Mouse (Mus musculus) urinary bladder, adult 2 months (tissue): ENCODE measurements around the gene Smbd1. TPM values are rescaled to one million over a fixed set of nuclear protein-coding genes. Genes with fewer than 3 reads are reported as not detected.

Source experiments
- DNase-seq: peaks from one replicate; pipeline ENCODE4 v3.0.0; 2022; ENCODE audit warnings: low spot score
- polyA plus RNA-seq: library from polyadenylated mRNA; depleted of rRNA; stranded (reverse); fragments of >200 nt; gene quantifications from 2 replicates; pipeline ENCODE4 v1.2.3, GENCODE M21; 2012; rRNA removed

The Smbd1 gene
- polyA plus RNA-seq, 1 experiment = not detected

GRCm38 (mm10) chr16:32813362-32813761 lies 3.1 kb upstream of the Smbd1 start:
- no peak for DNase-seq

DNA sequence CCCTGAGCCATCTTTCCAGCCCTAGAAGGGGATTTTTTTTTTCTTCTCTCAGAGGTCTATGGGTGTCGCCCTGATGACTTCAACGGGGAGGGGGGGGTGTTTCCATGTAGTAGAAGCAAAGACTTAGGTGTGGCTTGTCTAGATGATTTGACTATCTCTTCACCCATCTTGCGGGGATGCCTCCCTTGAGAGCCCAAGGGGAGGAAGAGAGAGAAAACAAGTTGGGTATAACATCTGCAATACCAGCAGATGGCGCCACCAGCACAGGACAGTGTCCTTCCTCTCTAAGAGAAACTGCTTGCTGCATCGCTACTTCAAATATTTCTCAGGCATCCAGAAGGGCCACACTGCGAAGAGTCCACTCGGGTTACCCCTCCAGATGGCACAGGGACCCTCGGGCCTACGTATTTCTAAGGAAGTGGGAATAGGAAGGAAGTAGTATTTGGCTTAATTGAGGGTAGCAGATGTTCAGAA lies 2.6 kb upstream of the Smbd1 start:
- DNase-seq = peak; percentile 76

DNA sequence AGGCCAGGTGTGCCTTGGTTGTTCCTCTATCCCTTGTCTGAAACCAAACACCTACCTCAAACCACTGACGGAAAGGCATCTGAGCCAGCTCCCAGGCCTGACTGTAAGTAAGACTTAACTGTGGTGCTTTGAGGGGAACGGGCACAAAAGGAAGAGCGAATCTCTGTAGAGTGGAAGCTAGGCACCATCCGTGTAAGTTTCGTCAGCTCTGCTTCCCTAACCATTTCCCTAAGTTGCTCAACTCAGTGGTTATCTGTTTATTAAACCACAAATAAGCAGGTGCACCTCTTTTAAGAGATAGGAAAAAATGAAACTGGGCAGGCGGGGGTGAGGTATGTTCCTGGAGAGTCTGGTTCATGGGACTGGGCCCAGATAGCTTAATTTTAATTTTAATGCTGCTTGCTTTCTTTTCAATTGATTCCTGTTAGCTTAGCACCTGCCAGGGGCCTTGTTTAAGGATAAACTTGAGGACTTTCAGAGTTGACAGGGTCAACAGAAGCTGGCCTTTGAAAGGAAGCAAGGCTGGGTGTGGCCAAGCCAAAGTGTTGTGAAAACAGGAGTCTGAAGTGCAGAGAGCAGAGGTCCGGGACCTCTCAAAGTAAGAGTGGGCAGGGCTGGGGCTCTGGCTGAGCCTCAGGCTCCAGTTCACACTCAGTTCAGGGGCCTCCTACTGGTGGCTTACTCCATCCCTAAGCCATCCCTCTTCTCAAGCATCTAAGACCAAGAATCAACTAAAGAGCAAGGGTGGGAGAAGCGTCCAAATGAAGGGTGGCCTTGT lies 2.7 kb downstream of the Smbd1 start:
- DNase-seq = no peak

- no peak for DNase-seq
Observed at GRCm38 (mm10) chr16:32805151-32805550, 5.1 kb downstream of the Smbd1 start.

- no peak for DNase-seq
Observed at GRCm38 (mm10) chr16:32803901-32804300, 6.4 kb downstream of the Smbd1 start.

DNA sequence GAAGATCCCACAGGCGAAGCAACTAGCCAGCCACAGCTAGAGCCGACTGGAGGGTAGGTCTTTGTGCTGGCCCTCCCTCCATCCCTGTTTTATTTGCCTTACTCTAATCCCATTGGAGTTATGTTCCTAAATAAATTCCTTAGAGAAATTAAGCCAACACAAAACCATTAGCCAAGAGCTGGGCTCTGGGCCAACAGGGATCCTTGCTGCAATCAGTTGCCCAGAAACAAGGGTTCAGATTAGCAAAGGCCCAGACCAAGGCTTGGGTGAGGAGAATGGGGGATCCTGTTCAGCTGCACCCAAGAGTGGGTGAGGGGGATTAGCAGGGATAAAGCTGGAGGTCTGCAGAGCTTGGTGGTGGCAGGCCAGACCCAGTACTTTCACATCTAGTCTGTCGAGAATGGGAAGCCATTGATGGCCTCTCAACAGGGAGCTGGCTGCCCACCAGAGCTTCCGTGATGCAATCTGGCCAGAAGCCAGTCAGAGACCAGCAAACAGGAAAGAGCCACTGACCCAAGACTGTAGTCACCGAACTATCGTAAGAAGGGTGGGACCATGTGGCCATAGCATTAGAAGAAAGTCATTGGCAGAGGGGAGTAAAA lies 6.9 kb downstream of the Smbd1 start:
- DNase-seq = no peak

DNA sequence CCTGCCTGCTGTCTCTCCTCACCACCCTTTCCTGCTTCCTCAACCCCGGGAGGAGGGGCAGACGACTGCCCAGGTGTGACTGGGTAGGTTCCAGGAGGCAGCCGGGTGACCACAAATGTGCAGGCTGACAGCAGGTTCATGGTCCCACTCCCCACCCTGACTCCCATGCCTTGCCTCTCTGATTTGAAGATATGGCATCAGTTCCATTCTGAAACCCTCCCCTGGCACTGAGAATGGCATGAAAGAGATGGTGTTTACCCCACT lies 12.9 kb downstream of the Smbd1 start, which contains the start of gene Muc20:
Gene Muc20, minus strand, starts transcription at position 10 of the 264 bp plus-strand sequence.
- no peak for DNase-seq

DNA sequence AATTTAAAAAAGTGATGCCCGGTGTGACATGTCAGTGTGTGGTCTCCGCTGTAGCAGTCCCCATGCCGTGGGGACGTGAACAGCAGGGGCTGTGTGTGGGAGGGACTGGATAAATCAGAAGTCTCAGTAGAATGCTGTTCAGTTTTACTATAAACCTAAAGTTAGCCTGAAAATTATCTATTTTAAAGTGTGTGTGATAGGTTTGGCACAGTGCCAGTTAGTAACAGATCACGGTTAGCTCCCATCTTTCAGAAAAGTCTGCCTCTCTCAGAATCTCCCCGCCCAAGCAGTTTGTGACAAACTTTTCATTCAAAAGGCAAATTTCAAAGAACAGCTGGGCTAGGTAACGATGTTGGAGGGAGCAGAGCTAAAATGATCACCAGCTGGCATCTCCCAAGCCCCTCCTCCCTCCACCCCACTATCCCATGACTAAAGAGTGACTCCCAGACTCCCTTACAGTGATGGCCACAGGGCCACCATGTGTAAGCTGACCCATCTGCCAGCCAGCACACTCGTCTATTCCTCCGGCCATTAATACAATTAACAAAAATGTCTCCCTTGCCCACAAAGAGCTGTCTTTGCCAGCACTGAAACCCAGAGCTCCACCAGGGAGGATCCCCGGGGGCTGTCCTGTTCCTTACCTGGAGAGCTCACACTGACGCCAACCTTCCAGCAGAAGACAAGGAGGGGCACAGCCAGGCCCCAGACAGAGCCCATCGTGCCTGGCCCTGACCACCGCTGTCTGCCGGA lies 13.4 kb downstream of the Smbd1 start:
- DNase-seq = no peak

DNA sequence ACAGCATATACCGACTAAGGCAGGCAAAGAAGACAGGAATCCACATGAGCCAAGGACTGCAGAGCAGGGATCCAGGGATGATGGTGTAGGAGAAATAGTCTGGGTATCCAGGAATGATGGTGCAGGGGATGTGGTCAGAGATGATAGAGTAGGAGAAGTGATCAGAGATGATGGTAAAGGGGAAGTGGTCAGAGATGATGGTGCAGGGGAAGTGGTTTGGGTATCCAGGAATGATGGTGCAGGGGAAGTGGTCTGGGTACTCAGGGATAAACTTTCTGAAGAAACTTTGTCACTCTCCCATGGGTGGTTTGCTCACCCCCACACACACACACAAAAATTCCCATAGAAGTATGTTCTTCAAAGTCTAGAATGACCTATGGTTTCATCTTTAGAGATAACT lies 15.1 kb downstream of the Smbd1 start:
- DNase-seq = no peak

GRCm38 (mm10) chr16:32790056-32790455 lies 20.2 kb downstream of the Smbd1 start:
- DNase-seq = no peak

DNA sequence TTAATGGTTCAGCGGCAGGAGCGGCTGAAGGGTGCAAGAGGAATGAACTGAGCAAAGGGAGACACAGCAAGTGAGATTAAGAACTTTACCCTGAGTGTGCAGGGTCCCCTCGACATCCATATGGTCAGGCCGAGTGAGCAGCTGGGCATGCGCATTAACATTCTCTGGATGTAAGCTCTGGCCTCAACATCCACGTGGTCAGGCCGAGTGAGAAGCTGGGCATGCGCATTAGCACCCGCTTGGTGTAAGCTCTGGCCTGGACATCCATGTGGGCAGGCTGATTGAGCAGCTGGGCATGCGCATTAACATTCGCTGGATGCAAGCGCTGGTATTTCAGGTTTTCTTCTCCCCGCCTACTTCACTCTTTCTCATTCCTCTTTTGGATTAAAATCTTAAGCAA lies 25.4 kb downstream of the Smbd1 start:
- DNase-seq = no peak

- no peak for DNase-seq
Observed at GRCm38 (mm10) chr16:32783324-32784062, 26.8 kb downstream of the Smbd1 start.

DNA sequence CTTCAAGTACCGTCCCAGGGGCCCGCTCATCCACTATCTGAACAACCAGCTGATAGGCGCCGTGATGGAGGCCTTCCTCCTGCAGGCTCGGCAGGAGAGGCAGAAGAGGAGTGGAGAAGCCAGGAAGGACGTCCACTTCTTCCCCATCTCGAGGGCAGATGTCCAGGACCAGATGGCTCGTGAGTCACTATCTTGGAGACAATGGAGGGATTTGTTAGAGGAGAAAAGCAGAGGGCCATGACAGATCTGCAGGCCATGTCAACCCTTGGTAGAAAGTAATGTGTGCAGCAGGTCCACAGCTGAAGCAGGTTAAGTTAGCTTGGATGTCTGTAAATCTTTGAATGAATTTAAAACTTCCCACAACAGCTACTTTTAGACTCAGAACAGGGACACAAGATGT lies 31.3 kb downstream of the Smbd1 start:
- DNase-seq = no peak

DNA sequence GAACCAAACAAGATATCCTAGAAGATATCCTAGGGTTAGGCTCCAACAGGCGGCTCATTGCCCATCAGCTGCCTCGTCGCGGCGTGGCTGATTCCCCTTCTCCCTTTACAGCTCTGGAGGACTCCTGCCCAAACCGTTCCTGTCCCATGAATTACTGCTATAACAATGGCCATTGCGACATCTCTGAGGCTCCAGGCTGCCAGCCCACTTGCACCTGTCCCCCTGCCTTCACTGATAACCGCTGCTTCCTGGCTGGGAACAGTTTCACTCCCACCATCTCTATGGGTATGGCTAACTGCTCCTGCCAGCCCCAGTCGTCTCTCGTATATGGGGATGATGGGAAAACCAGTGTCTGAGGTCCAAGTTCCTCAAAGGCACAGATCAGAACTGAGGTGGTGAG lies 33.6 kb downstream of the Smbd1 start:
- no peak for DNase-seq

DNA sequence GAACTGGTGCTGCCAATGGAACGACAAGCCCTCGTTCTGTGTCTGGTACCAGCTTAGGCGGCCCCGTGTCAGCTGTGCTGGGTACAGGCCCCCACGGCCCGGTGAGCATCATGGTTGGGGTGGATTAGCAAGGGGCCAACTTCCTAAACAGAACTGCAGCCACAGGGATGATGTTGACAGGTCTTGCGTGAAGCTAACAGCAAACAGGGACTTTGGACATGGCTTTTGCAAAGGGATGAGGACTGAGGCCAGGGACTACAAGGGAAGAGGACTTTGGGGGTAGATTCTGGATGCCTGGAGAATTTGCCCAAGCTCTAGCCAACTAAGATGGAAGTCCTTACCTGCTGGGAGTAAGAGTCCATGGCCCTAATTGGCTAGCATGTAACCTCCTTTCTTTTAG lies 43.4 kb downstream of the Smbd1 start:
- DNase-seq = no peak

DNA sequence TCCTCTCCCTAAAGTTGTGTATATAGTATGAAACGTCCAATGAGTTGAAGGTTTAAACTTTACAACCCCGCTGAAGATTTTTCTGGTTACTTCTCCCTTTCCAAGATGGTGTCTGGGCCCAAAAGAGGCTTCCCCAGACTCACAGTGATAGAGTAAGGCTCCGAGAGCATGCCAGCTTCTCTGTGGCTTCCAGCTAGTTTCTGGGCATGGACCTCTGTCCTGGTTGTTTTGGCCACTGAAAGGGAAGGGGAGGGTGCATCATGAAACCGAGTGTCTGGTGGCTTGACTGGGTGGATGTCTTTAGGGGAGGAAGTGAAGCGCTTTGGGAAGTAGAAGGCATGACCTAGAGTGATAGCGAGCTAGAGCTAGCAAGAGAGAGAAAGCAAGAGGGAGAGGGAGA lies 45.3 kb downstream of the Smbd1 start:
- DNase-seq = no peak

DNA sequence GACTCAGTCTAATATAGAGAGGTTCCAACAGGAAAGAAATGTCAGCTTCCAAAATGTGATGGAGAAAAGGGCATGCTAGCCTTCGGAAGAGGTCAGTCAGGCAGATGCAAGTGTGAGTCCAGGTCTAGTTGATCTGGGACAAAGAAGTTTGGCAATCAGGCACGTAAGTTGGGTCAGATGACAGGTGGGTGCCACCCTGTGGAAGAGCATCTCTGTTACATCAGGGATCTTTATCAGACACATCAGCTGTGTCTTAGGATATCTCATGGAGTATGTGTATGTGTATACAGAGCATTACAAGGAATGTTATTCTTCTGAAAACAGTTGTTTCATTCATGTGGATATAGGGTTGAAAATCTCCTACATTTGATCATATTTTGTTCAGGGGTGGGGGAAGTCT lies 45.7 kb downstream of the Smbd1 start:
- no peak for DNase-seq

Other genes starting within 250 kb of the Smbd1 start
- gene Tfrc, start 201.6 kb downstream of the Smbd1 start, polyA plus RNA-seq = 14.1 and 17.7 TPM in 2 replicates
- gene Tnk2, start 166.6 kb downstream of the Smbd1 start, polyA plus RNA-seq = 106 and 114 TPM in 2 replicates
- 0.19 and 0.25 TPM in 2 replicates for gene Muc4, start 74.6 kb downstream of the Smbd1 start, polyA plus RNA-seq
- 0.18 and 0.19 TPM in 2 replicates for gene Muc20, start 13.0 kb downstream of the Smbd1 start, polyA plus RNA-seq
- 49.7 and 51.4 TPM in 2 replicates for gene Fyttd1, start 67.0 kb upstream of the Smbd1 start, polyA plus RNA-seq
- gene Rubcn, start 67.3 kb upstream of the Smbd1 start, polyA plus RNA-seq = 38.1 and 38.6 TPM in 2 replicates
- gene Lrch3, start 103.6 kb upstream of the Smbd1 start, polyA plus RNA-seq = 25.1 and 26.9 TPM in 2 replicates
- gene Iqcg, start 245.7 kb upstream of the Smbd1 start, polyA plus RNA-seq = 0.29 and 0.69 TPM in 2 replicates
- 1,609 and 1,643 TPM in 2 replicates for gene Rpl35a, start 246.0 kb upstream of the Smbd1 start, polyA plus RNA-seq